Mouse (Mus musculus): ENCODE results near the gene Hdac9. TPM values are rescaled to one million over a fixed set of nuclear protein-coding genes. Genes with fewer than 3 reads are reported as not detected.

Gene Hdac9
- polyA plus RNA-seq, 1 experiment from 2014 or later: 7.6 TPM

GRCm38 (mm10) chr12:34248193-34249121, 668.4 kb downstream of the Hdac9 start:
- TF ChIP-seq CTCF (IDR thresholded peaks at IDR 0.05; ENCODE audit: low read depth): no peak
- Histone ChIP-seq H3K36me3 (ENCODE audit: insufficient read depth) (no peaks in the 10 kb centered on the region), H3K4me1 (ENCODE audit: insufficient read depth) (peaks cover 5% of the 10 kb centered on the region; the same call in 1 of the 2 replicates), H3K4me3 (ENCODE audit: low read depth, low read length) (no peak overlapping the region), H3K27me3 (ENCODE audit: insufficient read depth, low read length) (no peaks in the 10 kb centered on the region), H3K9ac (no peak overlapping the region), H3K4me2 (no peak overlapping the region), H3K27ac (ENCODE audit: low read depth) (no peak overlapping the region), H3K9me3 (ENCODE audit: low read depth, low read length) (no peaks in the 10 kb centered on the region)
- no peak; the same call in 1 of the 2 replicates for ATAC-seq (ENCODE audit: insufficient read depth)
- WGBS: 74% methylated on average over 18 of the region's 18 CpGs
- DNase-seq: no peak

- ATAC-seq (ENCODE audit: insufficient read depth) (no peak), DNase-seq (no peak)
- Histone ChIP-seq H3K27me3 (ENCODE audit: insufficient read depth, low read length) (no peaks in the 10 kb centered on the region), H3K9ac (no peak overlapping the region), H3K4me1 (ENCODE audit: insufficient read depth) (no peaks in the 10 kb centered on the region), H3K4me3 (ENCODE audit: low read depth, low read length) (no peak overlapping the region), H3K36me3 (ENCODE audit: insufficient read depth) (no peaks in the 10 kb centered on the region), H3K27ac (ENCODE audit: low read depth) (no peak overlapping the region), H3K4me2 (no peak overlapping the region), H3K9me3 (ENCODE audit: low read depth, low read length) (no peaks in the 10 kb centered on the region)
- no peak for TF ChIP-seq CTCF (IDR thresholded peaks at IDR 0.05; ENCODE audit: low read depth)
- 87% methylated on average over 3 of the region's 3 CpGs for WGBS
Observed at GRCm38 (mm10) chr12:34238796-34239195, 678.1 kb downstream of the Hdac9 start.

DNA sequence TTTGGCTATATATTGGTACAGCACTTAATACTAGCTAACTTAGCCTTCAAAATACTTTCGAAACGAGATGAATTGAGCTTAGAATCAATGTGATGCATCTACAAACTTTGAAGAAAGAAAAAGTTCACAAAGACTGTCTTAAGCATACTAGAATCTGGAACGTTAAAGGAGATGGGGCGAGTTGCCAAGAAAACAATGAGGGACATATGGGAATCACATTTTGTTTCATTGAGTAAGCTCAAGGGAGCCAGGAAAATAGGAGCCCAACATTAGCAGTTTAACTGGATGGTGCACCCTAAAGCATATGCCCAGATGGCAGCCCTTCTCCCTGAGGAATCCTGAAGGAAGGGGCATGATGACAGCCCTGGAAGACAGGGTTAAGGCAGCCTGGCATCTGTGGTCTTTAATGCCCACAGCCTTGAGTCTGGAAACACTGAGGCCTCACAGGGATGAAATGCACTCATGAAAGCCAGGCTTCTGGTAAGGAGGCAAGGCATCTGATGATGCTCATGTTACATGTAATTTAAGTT, 685.2 kb downstream of the Hdac9 start:
- Histone ChIP-seq H3K4me3 (ENCODE audit: low read depth, low read length) (no peak overlapping the region), H3K4me2 (no peak overlapping the region), H3K4me1 (ENCODE audit: insufficient read depth) (no peaks in the 10 kb centered on the region), H3K9ac (no peak overlapping the region), H3K27ac (ENCODE audit: low read depth) (no peak overlapping the region), H3K9me3 (ENCODE audit: low read depth, low read length) (no peaks in the 10 kb centered on the region), H3K27me3 (ENCODE audit: insufficient read depth, low read length) (no peaks in the 10 kb centered on the region), H3K36me3 (ENCODE audit: insufficient read depth) (no peaks in the 10 kb centered on the region)
- WGBS: 73% methylated on average over 4 of the region's 4 CpGs
- no peak for TF ChIP-seq CTCF (IDR thresholded peaks at IDR 0.05; ENCODE audit: low read depth)
- ATAC-seq (ENCODE audit: insufficient read depth): no peak
- DNase-seq: peak; percentile 65

GRCm38 (mm10) chr12:34224505-34224904, 692.4 kb downstream of the Hdac9 start:
- Histone ChIP-seq H3K9ac (no peak overlapping the region), H3K27me3 (ENCODE audit: insufficient read depth, low read length) (no peaks in the 10 kb centered on the region), H3K4me2 (no peak overlapping the region), H3K4me1 (ENCODE audit: insufficient read depth) (peaks cover 3% of the 10 kb centered on the region; the same call in 1 of the 2 replicates), H3K9me3 (ENCODE audit: low read depth, low read length) (no peaks in the 10 kb centered on the region), H3K4me3 (ENCODE audit: low read depth, low read length) (no peak overlapping the region), H3K36me3 (ENCODE audit: insufficient read depth) (no peaks in the 10 kb centered on the region), H3K27ac (ENCODE audit: low read depth) (no peak overlapping the region)
- ATAC-seq (ENCODE audit: insufficient read depth) (no peak), DNase-seq (no peak)
- WGBS: 20% methylated on average over 2 of the region's 2 CpGs
- no peak for TF ChIP-seq CTCF (IDR thresholded peaks at IDR 0.05; ENCODE audit: low read depth)

DNA sequence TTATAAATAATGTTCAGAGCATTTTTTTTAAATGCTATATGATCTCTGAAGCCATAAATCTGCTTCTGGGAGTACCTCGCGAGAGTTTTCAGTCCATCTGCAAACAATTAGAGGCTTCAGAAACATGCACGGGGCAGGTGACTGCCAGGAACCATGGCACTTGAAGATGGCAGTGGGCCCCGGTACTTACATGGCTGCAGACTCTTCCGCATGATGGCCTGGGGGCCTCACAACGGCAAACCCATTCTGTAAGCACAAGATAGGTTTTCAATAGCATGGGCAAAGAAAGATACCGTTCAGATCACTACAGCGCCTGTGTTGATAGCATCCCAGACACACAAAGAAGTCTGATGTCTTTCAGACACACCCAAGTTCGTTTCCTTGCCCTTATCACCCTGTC, 695.9 kb downstream of the Hdac9 start:
- TF ChIP-seq CTCF (IDR thresholded peaks at IDR 0.05; ENCODE audit: low read depth): no peak
- no peaks in the 10 kb centered on the region for H3K27me3 ChIP-seq (ENCODE audit: insufficient read depth, low read length)
- no peaks in the 10 kb centered on the region for H3K36me3 ChIP-seq (ENCODE audit: insufficient read depth)
- H3K4me3 ChIP-seq (ENCODE audit: low read depth, low read length): no peak overlapping the region
- no peak overlapping the region for H3K27ac ChIP-seq (ENCODE audit: low read depth)
- no peaks in the 10 kb centered on the region for H3K9me3 ChIP-seq (ENCODE audit: low read depth, low read length)
- no peak overlapping the region for H3K4me2 ChIP-seq
- H3K9ac ChIP-seq: no peak overlapping the region
- ATAC-seq (ENCODE audit: insufficient read depth) (no peak), DNase-seq (no peak)
- WGBS: 58% methylated on average over 9 of the region's 9 CpGs
- H3K4me1 ChIP-seq (ENCODE audit: insufficient read depth): peaks cover 3% of the 10 kb centered on the region; the same call in 1 of the 2 replicates

- ATAC-seq (ENCODE audit: insufficient read depth) (no peak), DNase-seq (peak; percentile 41)
- TF ChIP-seq CTCF (IDR thresholded peaks at IDR 0.05; ENCODE audit: low read depth): no peak
- H3K4me3 ChIP-seq (ENCODE audit: low read depth, low read length): no peak overlapping the region
- no peaks in the 10 kb centered on the region for H3K27me3 ChIP-seq (ENCODE audit: insufficient read depth, low read length)
- no peaks in the 10 kb centered on the region for H3K9me3 ChIP-seq (ENCODE audit: low read depth, low read length)
- H3K27ac ChIP-seq (ENCODE audit: low read depth): no peak overlapping the region
- no peak overlapping the region for H3K9ac ChIP-seq
- H3K4me2 ChIP-seq: no peak overlapping the region
- H3K36me3 ChIP-seq (ENCODE audit: insufficient read depth): no peaks in the 10 kb centered on the region
- WGBS: 50% methylated on average over 9 of the region's 9 CpGs
- peaks cover 3% of the 10 kb centered on the region; the same call in 1 of the 2 replicates for H3K4me1 ChIP-seq (ENCODE audit: insufficient read depth)
Observed at GRCm38 (mm10) chr12:34220051-34220926, 696.6 kb downstream of the Hdac9 start.

Data from lung, embryonic 14.5 days (tissue).